Mouse (Mus musculus): Measurements from ENCODE around the gene Plxnb1. TPM values are rescaled to one million over a fixed set of nuclear protein-coding genes. Genes with fewer than 3 reads are reported as not detected.

The Plxnb1 gene
- total RNA-seq, 2 experiments from 2014 or later = 152 to 161 TPM

DNA sequence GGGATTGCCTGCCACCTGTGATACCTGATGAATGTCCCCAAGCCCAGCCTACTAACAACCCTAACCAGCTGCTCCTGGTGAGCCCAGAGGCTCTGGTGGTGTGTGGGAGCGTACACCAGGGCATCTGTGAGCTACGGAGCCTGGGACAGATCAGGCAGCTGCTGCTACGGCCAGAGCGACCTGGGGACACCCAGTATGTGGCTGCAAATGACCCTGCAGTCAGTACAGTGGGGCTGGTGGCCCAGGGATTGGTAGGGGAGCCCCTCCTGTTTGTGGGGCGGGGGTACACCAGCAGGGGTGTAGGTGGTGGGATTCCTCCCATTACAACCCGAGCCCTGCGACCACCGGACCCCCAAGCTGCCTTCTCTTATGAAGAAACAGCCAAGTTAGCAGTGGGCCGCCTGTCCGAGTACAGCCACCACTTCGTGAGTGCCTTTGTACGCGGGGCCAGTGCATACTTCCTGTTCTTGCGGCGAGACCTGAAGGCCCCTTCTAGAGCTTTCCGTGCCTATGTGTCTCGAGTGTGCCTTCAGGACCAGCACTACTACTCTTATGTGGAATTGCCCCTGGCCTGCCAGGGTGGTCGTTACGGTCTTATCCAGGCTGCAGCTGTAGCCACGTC lies 5.2 kb downstream of the Plxnb1 start:
- DNase-seq (ENCODE audit: low spot score in 2 of 2) = no peak

DNA sequence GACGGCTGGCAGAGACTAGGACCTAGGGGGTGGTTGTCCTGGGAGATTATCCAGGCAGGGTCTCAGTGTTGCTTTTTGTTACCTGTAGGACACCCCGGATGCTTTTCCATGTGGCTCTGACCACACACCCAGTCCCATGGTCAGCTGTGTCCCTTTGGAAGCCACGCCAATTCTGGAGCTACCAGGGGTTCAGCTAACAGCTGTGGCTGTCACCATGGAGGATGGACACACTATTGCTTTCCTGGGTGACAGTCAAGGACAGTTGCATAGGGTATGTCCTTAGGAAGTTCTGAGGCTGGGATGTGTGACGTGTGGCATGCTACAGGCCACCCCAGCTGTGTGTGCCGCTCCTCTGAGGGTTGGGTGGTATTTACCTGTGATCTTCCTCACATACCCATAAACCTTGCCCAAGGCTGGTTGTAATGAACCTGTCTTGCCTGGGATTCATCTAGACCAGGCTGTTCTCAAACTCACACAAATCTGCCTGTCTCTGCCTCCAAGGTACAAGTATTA lies 6.8 kb downstream of the Plxnb1 start:
- DNase-seq (ENCODE audit: low spot score in 2 of 2) = no peak

DNA sequence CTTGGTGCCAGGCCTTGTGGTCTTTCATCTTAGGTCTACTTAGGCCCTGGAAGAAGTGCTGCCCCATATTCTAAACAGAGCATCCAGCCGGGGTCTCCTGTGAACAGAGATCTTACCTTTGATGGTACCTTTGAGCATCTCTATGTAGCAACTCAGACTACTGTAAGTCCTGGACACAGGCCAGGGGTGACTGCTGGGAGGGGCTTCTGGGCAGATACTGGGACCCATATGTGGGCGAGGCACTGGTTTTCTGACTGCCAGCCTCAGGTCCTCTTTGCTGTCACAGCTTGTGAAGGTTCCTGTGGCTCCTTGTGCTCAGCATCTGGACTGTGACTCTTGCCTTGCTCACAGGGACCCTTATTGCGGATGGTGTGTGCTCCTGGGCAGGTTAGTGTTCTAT lies 7.4 kb downstream of the Plxnb1 start:
- DNase-seq (ENCODE audit: low spot score in 2 of 2) = no peak

DNA sequence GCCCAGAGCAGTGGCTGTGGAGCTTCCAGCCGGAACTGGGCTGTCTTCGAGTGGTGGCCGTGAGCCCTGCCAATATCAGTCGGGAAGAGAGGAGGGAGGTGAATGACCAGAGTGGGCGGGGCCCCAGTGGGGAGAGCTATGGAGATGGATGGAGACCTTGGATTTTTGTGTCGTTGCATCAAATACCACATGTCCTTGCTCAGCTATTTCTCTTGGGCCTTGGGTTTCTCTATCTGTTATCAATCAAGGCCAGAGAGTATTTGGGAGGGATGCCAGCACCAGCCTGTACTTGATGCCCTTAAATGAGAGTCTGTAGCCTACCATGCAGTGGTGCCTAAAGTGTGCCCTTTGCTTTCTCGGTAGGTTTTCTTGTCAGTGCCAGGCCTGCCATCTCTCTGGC lies 8.1 kb downstream of the Plxnb1 start:
- DNase-seq (ENCODE audit: low spot score in 2 of 2) = peak; percentile 55 to 73

DNA sequence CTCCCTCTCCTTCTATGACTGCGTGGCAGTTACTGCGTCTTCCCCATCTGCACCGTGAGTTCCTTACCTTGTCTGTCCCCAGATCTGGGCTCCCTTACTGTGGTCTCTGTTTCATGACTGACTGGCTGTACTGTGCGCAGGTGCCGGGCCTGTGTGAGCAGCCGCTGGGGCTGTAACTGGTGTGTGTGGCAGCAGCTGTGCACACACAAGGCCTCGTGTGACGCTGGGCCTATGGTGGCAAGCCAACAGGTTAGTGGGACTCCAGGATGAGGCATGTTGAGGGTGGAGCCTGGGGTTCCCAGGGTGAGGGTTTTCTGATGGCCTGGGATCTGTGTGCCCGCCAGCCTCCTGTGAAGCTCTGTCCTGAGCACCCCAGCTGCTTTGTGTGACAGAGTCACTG lies 8.9 kb downstream of the Plxnb1 start:
- no peak for DNase-seq (ENCODE audit: low spot score in 2 of 2)

DNA sequence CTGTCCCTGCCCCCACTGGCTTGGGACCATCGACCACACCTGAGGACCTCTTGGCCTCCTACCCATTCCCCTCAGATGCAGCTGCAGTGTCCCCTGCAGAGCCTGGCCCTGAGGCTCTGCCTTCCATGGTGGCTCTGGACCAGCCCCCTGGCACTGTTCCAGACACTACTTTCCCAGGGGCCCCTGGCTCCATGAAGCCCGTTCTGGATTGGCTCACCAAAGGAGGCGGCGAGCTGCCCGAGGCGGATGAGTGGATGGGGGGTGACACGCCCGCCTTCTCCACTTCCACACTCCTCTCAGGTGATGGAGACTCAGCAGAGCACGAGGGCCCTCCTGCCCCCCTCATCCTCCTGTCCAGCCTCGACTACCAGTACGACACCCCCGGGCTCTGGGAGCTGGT lies 9.8 kb downstream of the Plxnb1 start:
- peak in 1 of 2 experiments; percentile 49 for DNase-seq (ENCODE audit: low spot score in 2 of 2)

DNA sequence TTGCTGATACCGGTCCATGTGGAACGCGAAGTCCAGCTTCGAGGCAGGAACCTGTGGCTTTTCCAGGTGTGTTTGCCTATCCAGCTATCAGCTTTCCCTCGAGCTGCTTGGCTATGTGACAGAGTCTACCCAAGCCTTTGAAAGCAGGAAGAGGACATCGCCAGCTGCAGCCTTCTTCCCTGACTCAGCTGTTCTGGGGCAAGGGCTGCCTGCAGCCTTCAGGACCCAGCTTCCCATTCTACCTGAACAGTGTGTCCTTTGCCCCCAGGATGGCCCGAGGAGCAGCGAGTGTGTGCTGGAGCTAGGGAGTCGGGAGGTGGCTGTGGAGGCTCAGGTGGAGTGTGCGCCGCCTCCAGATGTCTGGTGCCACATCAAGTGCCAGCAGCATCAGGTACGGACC lies 10.5 kb downstream of the Plxnb1 start:
- no peak for DNase-seq (ENCODE audit: low spot score in 2 of 2)

DNA sequence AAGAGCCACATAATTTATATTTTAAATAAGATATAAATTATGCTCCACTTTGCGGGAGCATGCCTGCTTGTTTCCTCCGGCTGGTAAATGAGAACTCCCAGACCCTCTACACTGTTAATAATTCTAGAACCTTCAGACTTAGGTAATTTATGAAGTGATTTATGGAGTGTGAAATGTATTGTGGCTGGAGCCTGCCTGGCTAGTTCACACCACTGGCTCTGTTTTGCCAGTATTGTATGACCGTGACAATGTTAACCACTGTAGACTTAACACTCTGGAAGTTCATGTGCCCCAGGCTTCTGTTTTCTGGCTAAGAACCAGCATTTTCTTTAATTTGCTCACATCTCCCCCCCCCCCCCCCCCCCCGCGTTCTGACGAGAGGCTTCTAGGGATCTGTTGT lies 12.2 kb downstream of the Plxnb1 start:
- no peak for DNase-seq (ENCODE audit: low spot score in 2 of 2)

DNA sequence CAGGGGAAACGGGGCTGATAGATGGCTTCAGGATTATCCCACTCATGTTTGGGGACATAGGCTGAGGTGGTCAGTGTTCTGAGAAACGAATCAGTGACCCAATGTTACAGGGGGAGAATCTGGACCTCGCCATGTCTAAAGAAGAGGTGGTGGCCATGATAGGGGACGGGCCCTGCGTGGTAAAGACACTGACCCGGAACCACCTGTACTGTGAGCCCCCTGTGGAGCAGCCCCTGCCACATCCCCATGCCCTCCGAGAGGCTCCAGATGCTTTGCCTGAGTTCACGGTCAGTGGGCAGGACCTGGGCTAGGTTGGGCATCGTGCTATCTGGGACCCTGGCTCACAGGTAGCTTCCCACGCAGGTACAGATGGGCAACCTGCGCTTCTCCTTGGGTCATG lies 15.1 kb downstream of the Plxnb1 start:
- DNase-seq (ENCODE audit: low spot score in 2 of 2) = no peak

DNA sequence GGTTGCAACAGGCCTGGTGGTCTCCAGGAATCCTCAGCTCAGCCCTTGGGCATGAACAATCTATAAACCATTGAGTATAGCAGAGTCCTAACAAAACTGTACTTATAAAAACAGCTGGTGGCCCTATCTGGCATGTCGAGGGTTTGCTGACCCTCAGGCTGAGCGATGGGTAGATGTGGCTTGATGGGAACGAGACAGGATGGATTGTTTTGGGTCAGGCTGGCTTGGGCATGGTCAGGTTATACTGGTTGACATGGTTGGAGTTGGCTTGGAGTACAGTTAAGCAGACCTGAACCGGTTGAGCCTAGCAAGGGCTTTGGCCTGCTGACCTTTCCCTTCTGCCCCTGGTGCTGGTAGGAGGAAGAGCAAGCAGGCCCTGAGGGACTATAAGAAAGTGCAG lies 15.9 kb downstream of the Plxnb1 start:
- DNase-seq (ENCODE audit: low spot score in 2 of 2) = no peak

DNA sequence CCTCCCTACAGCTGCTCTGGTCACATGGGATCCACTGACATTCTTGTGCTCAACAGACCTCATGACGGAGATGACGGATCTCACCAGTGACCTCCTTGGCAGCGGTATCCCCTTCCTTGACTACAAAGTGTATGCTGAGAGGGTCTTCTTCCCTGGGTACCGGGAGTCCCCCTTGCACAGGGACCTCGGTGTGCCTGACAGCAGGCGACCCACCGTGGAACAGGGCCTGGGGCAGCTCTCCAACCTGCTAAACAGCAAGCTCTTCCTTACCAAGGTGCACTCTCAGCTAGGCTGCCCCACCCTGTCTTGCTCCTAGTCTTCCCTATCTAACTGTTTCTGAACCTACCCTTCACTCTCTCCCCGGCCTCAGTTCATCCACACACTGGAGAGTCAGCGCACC lies 16.4 kb downstream of the Plxnb1 start:
- DNase-seq (ENCODE audit: low spot score in 2 of 2) = no peak

DNA sequence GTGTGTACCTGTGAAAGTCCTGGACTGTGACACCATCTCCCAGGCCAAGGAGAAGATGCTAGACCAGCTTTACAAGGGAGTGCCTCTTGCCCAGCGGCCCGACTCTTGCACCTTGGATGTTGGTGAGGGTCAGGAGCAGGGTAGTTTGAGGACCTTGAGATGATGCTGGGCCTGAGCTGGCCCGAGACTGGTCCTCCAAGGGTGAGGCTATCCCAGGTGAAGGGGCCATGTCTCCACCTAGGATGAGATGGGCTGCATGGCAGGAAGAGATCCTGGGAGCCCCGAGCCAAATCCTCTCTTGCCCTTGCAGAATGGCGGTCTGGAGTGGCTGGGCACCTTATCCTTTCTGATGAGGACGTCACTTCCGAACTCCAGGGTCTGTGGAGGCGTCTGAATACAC lies 18.1 kb downstream of the Plxnb1 start:
- peak; percentile 1 to 2 for DNase-seq (ENCODE audit: low spot score in 2 of 2)

DNA sequence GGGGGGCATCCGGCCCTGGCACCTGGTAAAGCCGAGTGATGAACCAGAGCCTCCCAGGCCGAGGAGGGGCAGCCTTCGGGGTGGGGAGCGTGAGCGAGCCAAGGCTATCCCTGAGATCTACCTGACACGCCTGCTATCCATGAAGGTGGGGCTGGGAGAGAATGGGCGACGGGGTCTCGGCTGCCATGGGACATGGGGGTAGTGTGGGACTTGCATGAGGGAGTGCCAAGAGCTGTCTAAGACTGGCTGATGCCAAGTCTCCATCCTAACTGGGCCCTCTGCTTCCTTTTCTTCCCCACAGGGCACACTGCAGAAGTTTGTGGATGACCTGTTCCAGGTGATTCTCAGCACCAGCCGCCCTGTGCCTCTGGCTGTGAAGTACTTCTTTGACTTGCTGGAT lies 19.1 kb downstream of the Plxnb1 start:
- peak; percentile 2 for DNase-seq (ENCODE audit: low spot score in 2 of 2)

DNA sequence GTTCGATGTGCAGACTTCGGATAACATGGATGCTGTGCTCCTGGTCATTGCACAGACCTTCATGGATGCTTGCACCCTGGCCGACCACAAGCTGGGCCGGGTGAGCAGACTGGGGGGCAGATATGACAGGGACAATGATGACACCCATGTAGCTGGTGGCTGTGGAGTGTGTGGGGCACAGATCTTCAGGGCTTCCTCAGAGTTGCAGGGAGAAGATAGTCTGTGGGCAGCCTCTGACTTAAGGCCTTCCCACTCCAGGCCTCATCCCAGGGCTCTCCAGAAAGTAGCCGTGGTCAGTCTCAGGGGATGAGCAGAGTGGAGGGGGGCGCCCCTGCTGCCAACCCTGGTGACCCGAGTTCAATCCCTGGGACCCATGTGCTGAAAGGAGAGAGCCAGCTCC lies 19.7 kb downstream of the Plxnb1 start:
- DNase-seq (ENCODE audit: low spot score in 2 of 2) = peak; percentile 2

DNA sequence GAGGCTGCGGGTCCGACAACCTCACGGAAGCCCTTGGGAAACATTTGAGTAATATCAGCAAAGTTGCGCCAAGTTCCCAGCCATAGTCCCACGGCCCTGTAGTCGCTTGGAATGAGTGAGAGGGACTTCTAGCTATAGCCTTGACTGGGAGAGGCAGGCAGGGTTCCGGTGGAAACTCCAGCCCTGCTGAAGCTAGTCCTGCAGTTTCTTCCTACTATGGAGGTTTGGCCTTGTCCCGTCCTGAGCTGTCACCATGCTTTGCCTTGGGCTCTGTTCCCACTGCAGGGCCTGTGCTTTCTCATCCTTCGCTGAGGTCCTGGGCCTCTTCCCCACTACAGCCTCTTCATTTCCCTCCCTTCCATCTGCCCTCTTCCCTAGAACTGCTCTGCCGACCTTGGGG lies 21.0 kb downstream of the Plxnb1 start:
- DNase-seq (ENCODE audit: low spot score in 2 of 2) = peak; percentile 21 to 27

DNA sequence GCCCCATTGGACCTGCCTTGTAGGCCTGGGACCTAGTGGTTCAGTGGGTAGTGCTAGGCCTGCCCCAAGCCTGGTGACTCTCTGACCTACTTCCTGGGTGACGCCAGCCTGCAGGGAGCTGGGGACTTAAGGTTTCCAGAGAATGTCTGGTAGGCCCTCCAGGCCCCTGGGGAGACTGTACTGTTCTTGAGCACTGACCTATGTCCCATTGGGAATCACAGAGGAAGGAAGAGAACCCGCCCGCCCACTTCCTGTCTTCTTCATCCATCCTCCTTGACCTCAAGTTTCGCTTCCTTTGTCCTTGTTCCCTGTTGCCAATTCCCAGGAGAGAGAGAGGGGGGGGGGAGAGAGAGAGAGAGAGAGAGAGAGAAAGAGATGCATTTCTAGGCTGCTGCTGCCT lies 22.9 kb downstream of the Plxnb1 start:
- DNase-seq (ENCODE audit: low spot score in 2 of 2) = no peak

DNA sequence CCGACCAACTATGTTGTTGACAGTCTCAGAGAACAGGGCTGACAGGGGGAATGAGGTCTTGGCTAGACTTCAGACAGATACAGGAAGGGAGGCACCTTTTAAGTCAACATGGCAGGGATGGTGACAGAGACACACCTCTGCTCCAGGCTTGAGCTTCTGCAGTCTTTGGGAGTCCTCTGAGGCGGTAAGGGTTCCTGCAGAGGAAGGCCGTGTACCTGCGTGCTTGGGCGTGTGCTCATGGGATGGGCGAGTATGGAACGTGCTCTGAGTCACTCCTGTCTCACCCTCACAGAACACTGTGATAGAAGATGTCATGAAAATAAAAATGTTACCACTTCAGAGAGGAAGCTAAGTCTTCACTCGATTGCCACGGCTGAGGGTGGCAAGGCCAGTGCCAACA lies 24.4 kb downstream of the Plxnb1 start:
- no peak for DNase-seq (ENCODE audit: low spot score in 2 of 2)

DNA sequence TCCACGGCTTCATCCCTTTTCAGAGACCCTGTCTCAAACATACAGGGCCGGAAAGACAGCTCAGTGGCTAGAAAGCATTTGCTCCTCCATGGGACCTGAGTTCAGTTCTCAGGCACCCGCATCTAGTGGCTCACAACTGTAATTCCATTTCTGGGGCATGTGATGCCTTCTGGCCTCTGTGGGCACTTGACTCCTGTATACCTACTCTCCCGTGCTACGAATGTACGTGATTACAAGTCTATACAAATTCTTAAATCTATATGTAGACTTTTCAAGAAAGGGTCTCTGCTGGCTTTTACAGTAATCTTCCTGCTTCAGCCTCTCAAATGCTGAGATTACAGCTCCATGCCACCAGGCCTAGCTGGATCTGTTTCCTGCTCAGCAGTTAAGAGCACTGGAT lies 25.8 kb downstream of the Plxnb1 start:
- DNase-seq (ENCODE audit: low spot score in 2 of 2) = no peak

DNA sequence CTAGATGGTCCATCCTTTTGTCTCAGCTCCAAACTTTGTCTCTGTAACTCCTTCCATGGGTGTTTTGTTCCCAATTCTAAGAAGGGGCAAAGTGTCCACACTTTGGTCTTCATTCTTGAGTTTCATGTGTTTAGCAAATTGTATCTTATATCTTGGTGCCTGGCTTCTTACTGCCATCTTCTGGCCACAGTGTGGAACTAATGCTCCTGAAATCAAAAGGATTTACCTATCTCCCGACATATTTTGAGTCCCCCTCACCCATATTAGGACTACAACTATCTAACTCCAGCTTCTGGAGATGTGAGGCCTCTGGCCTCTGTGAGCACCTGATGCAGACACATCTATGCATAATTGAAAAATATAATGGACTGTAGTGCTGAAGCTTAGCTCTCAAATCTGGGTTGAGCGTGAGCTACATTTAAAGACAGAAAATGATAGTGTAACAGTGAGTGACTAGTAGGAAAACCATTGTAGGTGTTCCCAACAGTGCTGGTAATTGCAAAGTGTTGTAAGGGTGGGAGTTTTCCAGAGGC lies 27.4 kb downstream of the Plxnb1 start:
- no peak for DNase-seq (ENCODE audit: low spot score in 2 of 2)

DNA sequence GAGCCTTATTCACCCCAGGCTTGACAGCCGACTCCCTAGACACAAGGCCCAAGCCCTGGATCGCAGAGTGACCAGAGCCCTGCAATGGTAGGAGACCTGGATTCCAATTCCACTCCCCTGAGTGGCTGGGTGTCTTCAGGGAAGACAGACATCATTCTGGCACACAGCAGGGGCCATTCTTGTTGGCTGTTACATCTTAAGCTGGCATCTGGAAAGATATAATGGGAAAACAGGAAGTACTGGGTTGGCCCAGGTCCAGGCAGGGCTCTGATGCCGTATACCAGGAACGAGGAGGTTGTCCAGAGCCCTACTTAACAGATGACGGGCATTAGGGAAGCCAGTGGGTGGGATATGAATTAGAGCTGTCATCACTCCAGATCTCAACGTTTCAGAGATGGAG lies 28.1 kb downstream of the Plxnb1 start:
- no peak for DNase-seq (ENCODE audit: low spot score in 2 of 2)

DNA sequence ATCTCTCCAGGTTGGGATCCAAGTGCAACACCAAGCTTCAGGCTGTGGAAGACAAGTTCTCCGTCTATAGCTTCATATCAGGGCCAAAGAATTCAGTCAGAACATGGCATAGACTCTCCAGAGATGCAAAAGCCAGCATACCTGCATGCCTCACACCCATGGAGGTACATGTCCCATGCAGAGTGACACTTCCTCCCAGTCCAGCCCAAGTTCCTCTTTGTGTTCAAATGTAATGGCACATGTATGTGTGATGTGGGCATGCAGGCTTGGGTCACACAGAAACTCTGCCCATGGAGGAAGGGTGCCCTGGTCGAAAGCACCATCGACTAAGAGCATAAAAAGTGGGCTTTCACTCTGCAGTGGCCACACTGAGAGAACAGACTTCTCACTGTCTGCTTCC lies 29.0 kb downstream of the Plxnb1 start:
- DNase-seq (ENCODE audit: low spot score in 2 of 2) = no peak

DNA sequence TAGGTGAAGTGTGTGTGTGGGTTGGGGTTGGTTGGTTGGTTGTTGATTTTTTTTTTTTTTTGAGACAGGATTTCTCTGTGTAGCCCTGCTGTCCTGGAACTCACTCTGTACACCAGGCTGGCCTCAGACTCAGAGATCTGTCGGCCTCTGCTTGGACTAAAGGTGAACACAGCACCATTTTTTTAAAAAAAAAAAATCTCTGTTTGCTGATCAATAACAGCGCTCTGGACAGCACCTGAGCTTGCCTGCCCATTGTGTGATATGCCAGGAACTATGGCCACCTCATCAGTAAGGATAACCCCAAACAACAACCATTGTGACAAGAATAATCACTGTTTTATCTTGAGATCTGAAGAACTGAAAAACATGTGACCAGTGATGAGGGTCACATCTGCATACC lies 29.9 kb downstream of the Plxnb1 start:
- no peak for DNase-seq (ENCODE audit: low spot score in 2 of 2)

DNA sequence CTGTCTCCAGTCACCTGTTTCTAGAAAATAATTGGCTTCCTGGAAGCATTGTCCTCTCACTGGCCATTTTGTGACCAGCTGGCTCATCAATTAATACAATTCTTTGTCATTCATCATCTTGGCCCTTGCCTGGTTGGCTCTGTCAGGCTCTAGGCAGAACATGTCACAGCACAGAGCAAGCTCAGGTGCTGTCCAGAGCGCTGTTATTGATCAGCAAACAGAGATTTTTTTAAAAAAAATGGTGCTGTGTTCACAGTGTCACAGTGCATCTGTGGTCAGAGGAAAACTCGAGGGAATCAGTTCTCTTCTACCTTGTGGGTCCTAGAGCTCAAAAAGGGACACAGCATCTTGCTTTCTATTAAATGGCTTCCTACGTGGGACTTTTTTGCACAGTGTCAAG lies 30.3 kb downstream of the Plxnb1 start:
- no peak for DNase-seq (ENCODE audit: low spot score in 2 of 2)
